Mouse (Mus musculus) heart, adult 9 months (tissue): ENCODE measurements around the gene Pkp2.

ENCODE experiments used
- DNase-seq, 2 experiments: peaks; one replicate each; pipeline ENCODE4 v3.0.0; 2022; ENCODE audit warnings: low spot score in 2 of 2

The Pkp2 gene

DNA sequence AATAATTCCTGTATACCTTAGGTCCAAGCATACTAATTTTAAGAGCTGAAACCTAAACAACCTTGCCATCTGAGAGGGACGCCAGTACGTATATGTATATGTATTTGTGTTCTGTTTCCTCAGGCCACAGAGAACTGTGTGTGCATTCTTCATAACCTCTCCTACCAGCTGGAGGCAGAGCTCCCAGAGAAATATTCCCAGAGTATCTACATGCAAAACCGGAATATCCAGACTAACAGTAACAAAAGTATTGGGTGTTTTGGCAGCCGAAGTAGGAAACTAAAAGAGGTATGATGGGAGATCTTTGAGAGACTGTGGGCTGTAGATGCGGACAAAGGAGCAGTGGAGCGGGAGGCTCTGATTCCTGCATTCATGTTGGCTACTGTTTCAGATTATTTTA lies 48.4 kb downstream of the Pkp2 start:
- no peak for DNase-seq

DNA sequence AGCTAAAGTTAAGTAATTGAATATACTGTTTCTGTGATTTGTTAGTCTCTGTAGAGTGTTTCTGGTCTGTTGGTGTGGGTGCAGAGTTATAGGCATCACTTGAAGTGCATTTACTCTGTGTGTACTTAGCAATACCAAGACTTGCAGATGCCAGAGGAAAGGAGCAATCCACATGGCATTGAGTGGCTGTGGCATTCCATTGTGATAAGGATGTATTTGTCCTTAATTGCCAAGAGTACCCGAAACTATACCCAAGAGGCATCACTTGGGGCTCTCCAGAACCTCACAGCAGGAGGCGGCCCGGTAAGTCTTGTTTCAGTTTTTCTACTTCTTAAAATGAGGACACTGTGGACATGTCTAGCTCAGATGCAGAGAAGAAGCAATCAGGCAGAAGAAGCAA lies 49.3 kb downstream of the Pkp2 start:
- no peak for DNase-seq

DNA sequence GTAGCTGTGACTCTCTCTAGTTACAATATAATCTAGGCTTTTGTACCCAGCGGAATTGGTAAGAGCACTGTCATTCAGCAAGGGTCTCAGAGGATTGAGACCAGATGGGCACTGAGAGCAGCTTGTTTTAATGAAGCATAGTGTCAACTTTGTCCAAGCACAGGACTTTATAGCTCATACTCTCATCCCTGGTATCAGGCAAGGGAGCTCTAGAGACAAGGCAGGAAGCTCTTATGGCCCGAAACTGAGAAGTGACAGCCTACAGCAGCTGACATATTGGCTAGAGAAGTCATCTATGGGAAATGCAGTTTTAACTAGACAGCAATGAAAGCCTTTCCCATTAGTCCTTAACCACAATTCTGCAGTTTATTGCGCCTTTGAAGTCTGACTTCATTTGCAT lies 59.9 kb downstream of the Pkp2 start:
- no peak for DNase-seq

DNA sequence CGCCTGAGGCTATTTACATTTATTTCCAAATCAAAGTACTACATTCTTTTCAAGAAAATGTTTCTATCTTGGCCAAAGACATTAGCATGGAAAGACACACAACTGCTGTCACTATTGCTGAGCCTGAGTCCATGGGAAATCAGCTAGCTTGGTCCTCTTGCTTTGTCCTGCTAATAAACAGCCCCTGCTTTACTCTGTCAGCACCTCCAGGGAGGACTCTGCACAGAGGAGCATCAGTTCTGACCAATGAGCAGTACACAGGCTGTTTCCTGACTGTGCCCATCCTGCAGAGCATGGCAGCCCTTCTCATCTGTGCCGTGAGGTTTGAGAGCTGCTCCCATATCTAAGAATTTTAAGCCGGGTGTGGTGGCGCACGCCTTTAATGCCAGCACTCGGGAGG lies 60.6 kb downstream of the Pkp2 start:
- no peak for DNase-seq

DNA sequence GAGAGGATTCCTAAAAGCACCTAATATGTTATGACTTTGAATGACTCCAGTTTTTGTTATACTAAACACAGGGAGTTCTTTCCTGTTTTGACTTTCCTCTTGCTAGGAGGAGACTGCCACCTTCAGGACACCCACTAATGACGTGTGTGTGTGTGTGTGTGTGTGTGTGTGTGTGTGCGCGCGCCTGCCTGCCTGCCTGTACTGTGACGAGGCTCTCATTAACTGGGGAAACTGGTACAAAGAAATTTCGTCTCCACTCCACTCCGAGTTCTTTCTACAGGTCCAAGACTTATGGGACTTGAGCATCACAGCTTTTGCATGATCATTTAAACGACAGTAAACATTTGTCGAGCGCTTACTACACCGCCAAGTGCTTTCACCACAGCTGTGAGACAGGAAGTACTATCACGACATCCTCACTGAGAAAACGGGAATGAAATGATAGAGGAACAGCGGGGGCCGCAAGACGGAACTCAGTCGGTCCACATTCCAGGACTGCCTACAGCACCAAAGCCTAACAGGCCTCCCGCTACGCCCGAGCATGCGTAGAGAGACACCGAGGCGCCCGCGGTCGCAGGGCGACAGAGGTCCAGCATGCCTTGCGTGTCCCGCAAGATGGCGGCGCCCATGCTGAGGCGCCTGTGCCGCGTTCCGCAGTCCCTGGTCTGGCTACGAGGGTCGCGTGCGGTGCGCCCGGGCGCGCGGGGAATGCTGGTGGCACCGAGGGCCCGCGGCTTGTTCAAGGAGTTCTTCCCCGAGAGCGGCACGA lies 89.4 kb downstream of the Pkp2 start, which contains the start of gene Yars2:
Gene Yars2, plus strand, starts transcription at position 597 of the 769 bp plus-strand sequence.
- DNase-seq: peak; percentile 90

DNA sequence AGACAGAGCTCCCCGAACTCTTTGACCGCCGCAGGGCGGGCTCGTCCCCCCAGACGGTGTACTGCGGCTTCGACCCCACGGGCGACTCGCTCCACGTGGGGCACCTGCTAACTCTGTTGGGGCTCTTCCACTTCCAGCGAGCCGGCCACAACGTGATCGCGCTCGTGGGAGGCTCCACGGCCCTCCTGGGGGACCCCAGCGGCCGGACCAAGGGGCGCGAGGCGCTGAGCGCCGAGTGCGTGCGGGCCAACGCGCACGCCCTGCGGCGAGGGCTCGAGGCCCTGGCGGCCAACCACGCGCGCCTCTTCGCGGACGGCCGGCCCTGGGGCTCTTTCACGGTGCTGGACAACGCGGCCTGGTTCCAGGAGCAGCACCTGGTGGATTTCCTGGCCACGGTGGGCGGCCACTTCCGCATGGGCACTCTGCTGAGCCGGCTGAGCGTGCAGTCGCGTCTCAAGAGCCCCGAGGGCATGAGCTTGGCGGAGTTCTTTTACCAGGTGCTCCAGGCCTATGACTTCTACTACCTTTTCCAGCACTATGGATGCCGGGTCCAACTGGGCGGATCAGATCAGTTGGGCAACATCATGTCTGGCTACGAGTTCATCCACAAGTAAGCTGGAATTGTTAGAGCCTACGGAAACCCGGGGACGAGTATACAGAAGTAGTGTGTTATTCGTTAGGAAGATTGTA lies 90.2 kb downstream of the Pkp2 start:
- DNase-seq: peak; percentile 20 to 21

DNA sequence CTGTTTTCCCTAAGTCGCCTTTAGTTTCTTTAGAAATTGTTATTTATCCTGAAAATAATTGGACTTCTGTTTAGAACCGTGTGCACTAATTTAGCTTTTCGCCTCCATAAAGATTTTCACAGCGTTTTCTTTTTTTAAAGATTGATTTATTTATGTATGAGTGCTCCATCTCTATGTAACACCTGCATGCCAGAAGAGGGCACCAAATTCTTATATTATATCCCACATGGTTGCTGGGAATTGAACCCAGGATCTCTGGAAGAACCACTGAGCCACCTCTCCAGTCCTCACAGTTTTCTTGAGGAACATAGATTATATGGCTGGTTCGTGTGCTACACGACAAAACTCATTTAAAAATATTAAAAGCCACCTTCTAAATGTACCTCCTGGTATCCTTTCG lies 90.8 kb downstream of the Pkp2 start:
- no peak for DNase-seq

DNA sequence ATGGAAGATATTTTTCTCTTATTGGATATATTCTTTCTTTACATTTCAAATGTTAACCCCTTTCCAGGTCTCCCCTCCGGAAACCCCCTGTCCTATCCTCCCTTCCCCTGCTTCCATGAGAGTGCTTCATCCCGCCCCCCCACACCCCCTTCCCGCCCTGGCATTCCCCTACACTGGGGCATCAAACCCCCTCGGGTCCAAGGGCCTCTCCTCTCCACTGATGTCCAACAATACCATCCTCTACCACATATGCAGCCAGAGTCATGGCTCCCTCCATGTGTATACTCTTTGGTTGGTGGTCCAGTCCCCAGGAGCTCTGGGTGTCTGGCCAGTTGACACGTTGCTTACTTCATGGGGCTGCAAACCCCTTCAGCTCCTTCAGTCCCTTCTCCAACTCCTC lies 98.2 kb downstream of the Pkp2 start:
- no peak for DNase-seq
